Mouse (Mus musculus): Measurements from ENCODE around the gene Cfap45. TPM values are rescaled to one million over a fixed set of nuclear protein-coding genes. Genes with fewer than 3 reads are reported as not detected.

Gene Cfap45
- polyA plus RNA-seq, 1 experiment from 2014 or later, result 4.8 TPM

Other genes with a start within 250 kb of the Cfap45 start
- gene Atp1a2, start 222.7 kb upstream of the Cfap45 start, polyA plus RNA-seq (2014; fragmentation: Nextera tagmentation; extraction: Ambion mirVana), result 1.9 and 2.6 TPM in 2 replicates
- gene Kcnj9, start 191.5 kb upstream of the Cfap45 start, polyA plus RNA-seq (2014; fragmentation: Nextera tagmentation; extraction: Ambion mirVana), result 0.17 and 0.46 TPM in 2 replicates
- 0.73 TPM in 2 replicates for gene Kcnj10, start 179.6 kb upstream of the Cfap45 start, polyA plus RNA-seq (2014; fragmentation: Nextera tagmentation; extraction: Ambion mirVana)
- gene Pigm, start 144.3 kb upstream of the Cfap45 start, polyA plus RNA-seq (2014; fragmentation: Nextera tagmentation; extraction: Ambion mirVana), result 11.0 and 11.8 TPM in 2 replicates
- 0.34 and 0.40 TPM in 2 replicates for gene Slamf9, start 45.4 kb upstream of the Cfap45 start, polyA plus RNA-seq (2014; fragmentation: Nextera tagmentation; extraction: Ambion mirVana)
- gene Igsf9, start 39.0 kb upstream of the Cfap45 start, polyA plus RNA-seq (2014; fragmentation: Nextera tagmentation; extraction: Ambion mirVana), result 38.3 and 47.8 TPM in 2 replicates
- gene Tagln2, start 20.8 kb upstream of the Cfap45 start, polyA plus RNA-seq (2014; fragmentation: Nextera tagmentation; extraction: Ambion mirVana), result 41.1 and 43.4 TPM in 2 replicates
- gene Vsig8, start 35.1 kb downstream of the Cfap45 start, polyA plus RNA-seq (2014; fragmentation: Nextera tagmentation; extraction: Ambion mirVana), result not detected in 2 replicates
- gene Slamf8, start 69.8 kb downstream of the Cfap45 start, polyA plus RNA-seq (2014; fragmentation: Nextera tagmentation; extraction: Ambion mirVana), result not detected in 2 replicates
- 0.22 and 0.35 TPM in 2 replicates for gene Fcrl6, start 81.8 kb downstream of the Cfap45 start, polyA plus RNA-seq (2014; fragmentation: Nextera tagmentation; extraction: Ambion mirVana)
- 9.4 TPM in 2 replicates for gene Dusp23, start 112.2 kb downstream of the Cfap45 start, polyA plus RNA-seq (2014; fragmentation: Nextera tagmentation; extraction: Ambion mirVana)
- gene Crp, start 177.3 kb downstream of the Cfap45 start, polyA plus RNA-seq (2014; fragmentation: Nextera tagmentation; extraction: Ambion mirVana), result 0.28 TPM in 1 of 2 replicates, not detected in the other